Mouse (Mus musculus): ENCODE results near the gene Rpl27a. TPM values are rescaled to one million over a fixed set of nuclear protein-coding genes. Genes with fewer than 3 reads are reported as not detected.

Gene Rpl27a
- polyA plus RNA-seq, 1 experiment = 1,692 TPM

GRCm38 (mm10) chr7:109492616-109493318, 26.2 kb upstream of the Rpl27a start:
- no peaks in the 10 kb centered on the region for H3K27me3 ChIP-seq (ENCODE audit: control insufficient read depth, insufficient read depth, insufficient read length)
- H3K36me3 ChIP-seq (ENCODE audit: control insufficient read depth, insufficient read depth) = no peaks in the 10 kb centered on the region
- no peaks in the 10 kb centered on the region for H3K79me2 ChIP-seq (ENCODE audit: control insufficient read depth, insufficient read depth)
- no peak overlapping the region for H3ac ChIP-seq (ENCODE audit: control insufficient read depth, insufficient read length, low read depth)
- TF ChIP-seq USF1 (IDR thresholded peaks at IDR 0.05; ENCODE audit: low read depth) = no peak
- no peak for TF ChIP-seq CTCF (IDR thresholded peaks at IDR 0.05; ENCODE audit: control insufficient read depth, insufficient read depth, insufficient read length)
- no peak for TF ChIP-seq CEBPB (IDR thresholded peaks at IDR 0.05; ENCODE audit: low read depth)
- no peak for TF ChIP-seq FOSL1 (IDR thresholded peaks at IDR 0.05; ENCODE audit: insufficient read depth, low read length, poor library complexity, severe bottlenecking)
- TF ChIP-seq MAX (IDR thresholded peaks at IDR 0.05) = no peak
- no peak for TF ChIP-seq MYOD1 (IDR thresholded peaks at IDR 0.05; ENCODE audit: control insufficient read depth, insufficient read length, low read depth)
- TF ChIP-seq MYOG (IDR thresholded peaks at IDR 0.05; ENCODE audit: control insufficient read depth, extremely low read depth, insufficient read length) = no peak
- no peaks in the 10 kb centered on the region for H3K79me3 ChIP-seq (ENCODE audit: low read depth)
- no peak overlapping the region for H3K4me3 ChIP-seq (ENCODE audit: insufficient read depth, poor library complexity, severe bottlenecking)

- TF ChIP-seq FOSL1 (IDR thresholded peaks at IDR 0.05; ENCODE audit: insufficient read depth, low read length, poor library complexity, severe bottlenecking) = no peak
- TF ChIP-seq MYOG (IDR thresholded peaks at IDR 0.05; ENCODE audit: control insufficient read depth, extremely low read depth, insufficient read length) = no peak
- TF ChIP-seq USF1 (IDR thresholded peaks at IDR 0.05; ENCODE audit: low read depth) = no peak
- Histone ChIP-seq H3ac (ENCODE audit: control insufficient read depth, insufficient read length, low read depth) (no peak overlapping the region), H3K4me3 (ENCODE audit: insufficient read depth, poor library complexity, severe bottlenecking) (no peak overlapping the region), H3K36me3 (ENCODE audit: control insufficient read depth, insufficient read depth) (no peaks in the 10 kb centered on the region), H3K79me3 (ENCODE audit: low read depth) (no peaks in the 10 kb centered on the region), H3K27me3 (ENCODE audit: control insufficient read depth, insufficient read depth, insufficient read length) (no peaks in the 10 kb centered on the region), H3K79me2 (ENCODE audit: control insufficient read depth, insufficient read depth) (no peaks in the 10 kb centered on the region)
Measured at GRCm38 (mm10) chr7:109493319-109494316, 25.3 kb upstream of the Rpl27a start.

- no peaks in the 10 kb centered on the region for H3K79me2 ChIP-seq (ENCODE audit: control insufficient read depth, insufficient read depth)
- no peak for TF ChIP-seq USF1 (IDR thresholded peaks at IDR 0.05; ENCODE audit: low read depth)
- no peak for TF ChIP-seq MYOD1 (IDR thresholded peaks at IDR 0.05; ENCODE audit: control insufficient read depth, insufficient read length, low read depth)
- no peak for TF ChIP-seq CEBPB (IDR thresholded peaks at IDR 0.05; ENCODE audit: low read depth)
- TF ChIP-seq MYOG (IDR thresholded peaks at IDR 0.05; ENCODE audit: control insufficient read depth, extremely low read depth, insufficient read length) = no peak
- no peak for TF ChIP-seq CTCF (IDR thresholded peaks at IDR 0.05; ENCODE audit: control insufficient read depth, insufficient read depth, insufficient read length)
- TF ChIP-seq MAX (IDR thresholded peaks at IDR 0.05) = no peak
- no peak for TF ChIP-seq FOSL1 (IDR thresholded peaks at IDR 0.05; ENCODE audit: insufficient read depth, low read length, poor library complexity, severe bottlenecking)
- H3K36me3 ChIP-seq (ENCODE audit: control insufficient read depth, insufficient read depth) = no peaks in the 10 kb centered on the region
- H3K79me3 ChIP-seq (ENCODE audit: low read depth) = no peaks in the 10 kb centered on the region
- H3ac ChIP-seq (ENCODE audit: control insufficient read depth, insufficient read length, low read depth) = no peak overlapping the region
- H3K4me3 ChIP-seq (ENCODE audit: insufficient read depth, poor library complexity, severe bottlenecking) = no peak overlapping the region
- no peaks in the 10 kb centered on the region for H3K27me3 ChIP-seq (ENCODE audit: control insufficient read depth, insufficient read depth, insufficient read length)
Measured at GRCm38 (mm10) chr7:109497507-109497906, 21.4 kb upstream of the Rpl27a start.

- H3ac ChIP-seq (ENCODE audit: control insufficient read depth, insufficient read length, low read depth) = no peak overlapping the region
- TF ChIP-seq FOSL1 (IDR thresholded peaks at IDR 0.05; ENCODE audit: insufficient read depth, low read length, poor library complexity, severe bottlenecking) = no peak
Measured at GRCm38 (mm10) chr7:109507119-109507518, 11.8 kb upstream of the Rpl27a start.

GRCm38 (mm10) chr7:109507572-109507971, 11.4 kb upstream of the Rpl27a start:
- Histone ChIP-seq H3ac (ENCODE audit: control insufficient read depth, insufficient read length, low read depth) (no peak overlapping the region), H3K79me2 (ENCODE audit: control insufficient read depth, insufficient read depth) (no peaks in the 10 kb centered on the region), H3K4me3 (ENCODE audit: insufficient read depth, poor library complexity, severe bottlenecking) (no peak overlapping the region), H3K79me3 (ENCODE audit: low read depth) (no peaks in the 10 kb centered on the region), H3K36me3 (ENCODE audit: control insufficient read depth, insufficient read depth) (no peaks in the 10 kb centered on the region), H3K27me3 (ENCODE audit: control insufficient read depth, insufficient read depth, insufficient read length) (no peaks in the 10 kb centered on the region)
- TF ChIP-seq FOSL1 (IDR thresholded peaks at IDR 0.05; ENCODE audit: insufficient read depth, low read length, poor library complexity, severe bottlenecking) = no peak
- no peak for TF ChIP-seq USF1 (IDR thresholded peaks at IDR 0.05; ENCODE audit: low read depth)
- no peak for TF ChIP-seq MAX (IDR thresholded peaks at IDR 0.05)
- TF ChIP-seq CTCF (IDR thresholded peaks at IDR 0.05; ENCODE audit: control insufficient read depth, insufficient read depth, insufficient read length) = no peak
- TF ChIP-seq MYOD1 (IDR thresholded peaks at IDR 0.05; ENCODE audit: control insufficient read depth, insufficient read length, low read depth) = no peak
- no peak for TF ChIP-seq CEBPB (IDR thresholded peaks at IDR 0.05; ENCODE audit: low read depth)
- no peak for TF ChIP-seq MYOG (IDR thresholded peaks at IDR 0.05; ENCODE audit: control insufficient read depth, extremely low read depth, insufficient read length)

More at GRCm38 (mm10) chr7:109507119-109507518, 11.8 kb upstream of the Rpl27a start:
- Histone ChIP-seq H3K27me3 (ENCODE audit: control insufficient read depth, insufficient read depth, insufficient read length) (no peaks in the 10 kb centered on the region), H3K79me3 (ENCODE audit: low read depth) (no peaks in the 10 kb centered on the region), H3K36me3 (ENCODE audit: control insufficient read depth, insufficient read depth) (no peaks in the 10 kb centered on the region), H3K79me2 (ENCODE audit: control insufficient read depth, insufficient read depth) (no peaks in the 10 kb centered on the region), H3K4me3 (ENCODE audit: insufficient read depth, poor library complexity, severe bottlenecking) (no peak overlapping the region)
